Mouse (Mus musculus): ENCODE measurements around the gene Kazn.

DNA sequence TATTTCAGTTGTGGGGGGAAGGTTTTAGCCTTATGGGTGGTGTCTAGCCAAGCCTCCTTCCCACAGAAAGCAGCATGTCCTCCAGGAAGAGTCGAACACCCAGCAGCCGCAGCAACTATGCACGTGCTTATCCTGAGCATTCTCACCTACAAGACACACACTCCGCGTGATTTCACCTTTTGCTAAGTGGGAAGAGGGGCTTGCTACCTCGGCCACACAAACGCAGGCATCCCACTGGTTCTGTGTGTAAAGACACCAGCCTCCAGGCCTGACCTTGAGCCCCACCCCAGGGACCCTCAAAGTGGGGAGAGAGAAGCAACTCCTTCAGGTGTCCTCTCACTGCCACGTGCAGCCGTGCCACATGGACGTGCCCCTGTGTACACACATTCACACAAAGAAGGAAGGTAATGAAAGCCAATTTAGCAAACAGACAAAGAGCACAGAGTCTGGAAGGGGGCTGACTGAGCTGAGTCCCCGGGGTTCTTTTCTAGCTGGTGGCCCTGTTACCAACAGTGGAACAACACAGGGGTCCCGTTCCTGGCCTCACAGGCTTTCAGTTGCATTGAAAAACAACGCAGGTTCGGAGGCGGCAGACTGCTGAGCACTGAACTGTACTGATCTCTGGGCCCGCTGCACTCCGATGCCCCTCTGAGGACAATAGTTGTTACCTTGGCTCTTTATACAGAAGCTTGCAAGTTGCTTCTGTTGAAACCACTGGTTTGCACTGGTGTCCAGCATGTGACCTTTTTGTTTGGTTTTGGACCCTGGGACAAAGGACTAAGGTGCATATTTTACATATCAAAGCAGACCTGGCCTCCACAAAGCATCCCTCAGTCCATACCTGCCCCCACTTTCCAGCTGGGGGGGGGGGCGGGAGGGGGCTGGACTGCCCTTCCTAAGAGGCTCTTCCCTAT lies 170.0 kb downstream of the Kazn start:
- TF ChIP-seq POLR2A (IDR thresholded peaks at IDR 0.05; ENCODE audit: control insufficient read depth, extremely low read depth, insufficient read depth, low read length, poor library complexity) (no peak), CTCF (IDR thresholded peaks at IDR 0.05; ENCODE audit: borderline replicate concordance, control insufficient read depth, extremely low read depth, insufficient read depth, low read length, poor library complexity) (no peak)
